Mouse (Mus musculus): Measurements from ENCODE around the gene D630003M21Rik.

Gene D630003M21Rik

GRCm38 (mm10) chr2:158141271-158141670 lies 87.8 kb downstream of the D630003M21Rik start:
- no peak for DNase-seq (ENCODE audit: low spot score)

GRCm38 (mm10) chr2:158140664-158141063 lies 88.4 kb downstream of the D630003M21Rik start:
- DNase-seq (ENCODE audit: low spot score), result no peak

DNA sequence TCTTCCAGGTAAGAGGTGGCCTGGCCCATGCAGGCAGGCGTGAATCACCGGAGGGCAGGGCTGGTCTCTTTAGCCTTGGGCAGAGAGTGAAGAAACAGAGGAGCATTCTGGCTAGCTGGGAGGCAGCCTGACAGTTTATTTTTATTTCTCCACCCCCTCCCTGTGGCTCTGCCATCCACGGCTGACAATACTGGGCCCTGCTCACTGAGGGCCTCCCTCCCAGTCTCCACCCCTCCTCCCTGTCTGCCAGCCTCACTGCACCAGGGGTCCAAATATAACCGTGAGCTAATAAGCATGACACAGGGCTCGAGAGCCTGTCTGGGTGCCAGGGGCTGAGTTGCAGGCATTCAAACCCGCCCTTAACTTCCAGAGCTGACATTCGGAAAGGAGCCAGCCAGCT lies 89.4 kb downstream of the D630003M21Rik start:
- no peak for DNase-seq (ENCODE audit: low spot score)

GRCm38 (mm10) chr2:158138778-158139177 lies 90.2 kb downstream of the D630003M21Rik start:
- no peak for DNase-seq (ENCODE audit: low spot score)

GRCm38 (mm10) chr2:158137771-158138170 lies 91.3 kb downstream of the D630003M21Rik start:
- no peak for DNase-seq (ENCODE audit: low spot score)

GRCm38 (mm10) chr2:158136205-158136604 lies 92.8 kb downstream of the D630003M21Rik start:
- DNase-seq (ENCODE audit: low spot score), result no peak

- no peak for DNase-seq (ENCODE audit: low spot score)
Measured at GRCm38 (mm10) chr2:158133050-158133449, 96.0 kb downstream of the D630003M21Rik start.

Data from layer of hippocampus, adult 9-10 months (tissue).